Mouse (Mus musculus) stomach, postnatal 0 days (tissue): Measurements from ENCODE around the gene Cenpt. TPM values are rescaled to one million over a fixed set of nuclear protein-coding genes. Genes with fewer than 3 reads are reported as not detected.

Experiments
- ATAC-seq: fragments of 200-750 bp; cut with Nextera tagmentation; 2 replicates; pipeline ENCODE4 v1.8.0; 2017; ENCODE audit not compliant: low FRiP score, low TSS enrichment
- DNase-seq: peaks from one replicate; pipeline ENCODE4 v3.0.0-alpha.2; 2016; ENCODE audit warnings: low spot score
- H3K27ac ChIP-seq: fragments of 300-500 bp; sonication (generic); replicated peaks from 2 replicates; pipeline ENCODE4 v1.5.1; 2014; ENCODE audit warnings: mild to moderate bottlenecking, control low read depth
- H3K27me3 ChIP-seq: fragments of 300-500 bp; sonication (generic); 2 replicates; pipeline ENCODE4 v1.6.1; 2014; ENCODE audit warnings: low read length; ENCODE audit not compliant: control insufficient read depth, insufficient read depth
- H3K36me3 ChIP-seq: fragments of 300-500 bp; sonication (generic); 2 replicates; pipeline ENCODE4 v1.6.1; 2014; ENCODE audit warnings: low read length, mixed read lengths; ENCODE audit not compliant: control insufficient read depth, insufficient read depth
- H3K4me1 ChIP-seq: fragments of 300-500 bp; sonication (generic); replicated peaks from 2 replicates; pipeline ENCODE4 v1.6.1; 2014; ENCODE audit warnings: antibody characterized with exemption; ENCODE audit not compliant: control insufficient read depth, insufficient read depth
- H3K4me2 ChIP-seq: fragments of 300-500 bp; sonication (generic); replicated peaks from 2 replicates; pipeline ENCODE4 v1.6.1; 2014; ENCODE audit warnings: low read depth, mild to moderate bottlenecking, control low read depth, moderate library complexity
- H3K4me3 ChIP-seq: fragments of 300-500 bp; sonication (generic); 2 replicates; pipeline ENCODE4 v1.5.1; 2014; ENCODE audit warnings: low read depth, low read length, control low read depth
- H3K9ac ChIP-seq: fragments of 300-500 bp; sonication (generic); 2 replicates; pipeline ENCODE4 v1.6.1; 2014; ENCODE audit warnings: mild to moderate bottlenecking, low read length, control low read depth, mixed read lengths
- H3K9me3 ChIP-seq: fragments of 300-500 bp; sonication (generic); 2 replicates; pipeline ENCODE4 v1.6.1; 2016; ENCODE audit warnings: low read length; ENCODE audit not compliant: control insufficient read depth
- CTCF ChIP-seq: IDR thresholded peaks from 2 replicates; pipeline ENCODE4 v1.5.1; 2016; ENCODE audit warnings: antibody characterized with exemption, low read depth, mild to moderate bottlenecking, moderate library complexity
- EP300 ChIP-seq: optimal IDR thresholded peaks from 2 replicates; pipeline ENCODE3; 2016; ENCODE audit warnings: antibody characterized with exemption
- WGBS: fragments of 180-500 bp; shearing (Covaris S2); extraction: QIAGEN DNeasy Blood & Tissue Kit; methylation state at CpG from one replicate; pipeline ENCODE4 v1.1.7; 2014; 5-methylcytosine and 5-hydroxymethylcytosine counted together
- polyA plus RNA-seq: library from polyadenylated mRNA; unstranded; fragments of >200 nt; fragmentation: Nextera tagmentation; extraction: Ambion mirVana; gene quantifications from 2 replicates; pipeline ENCODE4 v1.2.1, GENCODE M21; 2015

Gene Cenpt
- polyA plus RNA-seq, 1 experiment from 2014 or later, result 15.1 TPM

GRCm38 (mm10) chr8:105820925-105821324 lies 32.2 kb downstream of the Cenpt start:
- Histone ChIP-seq H3K36me3 (peaks cover 3% of the 10 kb centered on the region), H3K27ac (no peak overlapping the region), H3K27me3 (no peaks in the 10 kb centered on the region), H3K9me3 (no peaks in the 10 kb centered on the region), H3K4me3 (no peak overlapping the region), H3K4me2 (no peak overlapping the region), H3K4me1 (peaks cover 4% of the 10 kb centered on the region; the same call in 1 of the 2 replicates), H3K9ac (no peak overlapping the region)
- WGBS, result 81% methylated on average over 1 of the region's 1 CpGs
- no peak for TF ChIP-seq EP300
- TF ChIP-seq CTCF, result no peak
- ATAC-seq, result peak; percentile 62; the same call in 1 of the 2 replicates
- no peak for DNase-seq

GRCm38 (mm10) chr8:105819659-105820058 lies 33.4 kb downstream of the Cenpt start:
- Histone ChIP-seq H3K27ac (no peak overlapping the region), H3K9ac (no peak overlapping the region)
- no peak for ATAC-seq

GRCm38 (mm10) chr8:105813241-105813640 lies 39.8 kb downstream of the Cenpt start:
- H3K27me3 ChIP-seq, result no peaks in the 10 kb centered on the region
- H3K4me1 ChIP-seq, result no peaks in the 10 kb centered on the region
- ATAC-seq, result no peak
- H3K27ac ChIP-seq, result no peak overlapping the region
- H3K9me3 ChIP-seq, result no peaks in the 10 kb centered on the region
- TF ChIP-seq CTCF (no peak), EP300 (no peak)
- H3K36me3 ChIP-seq, result no peaks in the 10 kb centered on the region
- H3K4me2 ChIP-seq, result no peak overlapping the region
- no peak for DNase-seq
- H3K9ac ChIP-seq, result no peak overlapping the region
- WGBS, result 95% methylated on average over 6 of the region's 6 CpGs
- H3K4me3 ChIP-seq, result no peak overlapping the region

More at GRCm38 (mm10) chr8:105819659-105820058, 33.4 kb downstream of the Cenpt start:
- TF ChIP-seq EP300 (no peak), CTCF (no peak)
- WGBS, result 88% methylated on average over 3 of the region's 3 CpGs
- DNase-seq, result no peak
- Histone ChIP-seq H3K27me3 (no peaks in the 10 kb centered on the region), H3K9me3 (no peaks in the 10 kb centered on the region), H3K4me1 (no peaks in the 10 kb centered on the region), H3K4me2 (no peak overlapping the region), H3K36me3 (peaks cover 3% of the 10 kb centered on the region), H3K4me3 (no peak overlapping the region)

- TF ChIP-seq EP300 (no peak), CTCF (no peak)
- no peaks in the 10 kb centered on the region for H3K9me3 ChIP-seq
- H3K4me3 ChIP-seq, result no peak overlapping the region
- WGBS, result 81% methylated on average over 5 of the region's 5 CpGs
- no peaks in the 10 kb centered on the region for H3K36me3 ChIP-seq
- H3K27me3 ChIP-seq, result no peaks in the 10 kb centered on the region
- DNase-seq (no peak), ATAC-seq (no peak)
- no peaks in the 10 kb centered on the region for H3K4me1 ChIP-seq
- no peak overlapping the region for H3K27ac ChIP-seq
- H3K9ac ChIP-seq, result no peak overlapping the region
- no peak overlapping the region for H3K4me2 ChIP-seq
Observed at GRCm38 (mm10) chr8:105812511-105812910, 40.6 kb downstream of the Cenpt start.

- no peak for ATAC-seq
- Histone ChIP-seq H3K27me3 (no peaks in the 10 kb centered on the region), H3K4me2 (no peak overlapping the region), H3K9ac (no peak overlapping the region), H3K4me1 (no peaks in the 10 kb centered on the region), H3K27ac (peak overlapping the region; percentile 53; the same call in 1 of the 2 replicates), H3K4me3 (no peak overlapping the region), H3K9me3 (no peaks in the 10 kb centered on the region), H3K36me3 (no peaks in the 10 kb centered on the region)
- 48% methylated on average over 3 of the region's 3 CpGs for WGBS
- DNase-seq, result no peak
- no peak for TF ChIP-seq EP300
- TF ChIP-seq CTCF, result no peak
Observed at GRCm38 (mm10) chr8:105811543-105811942, 41.5 kb downstream of the Cenpt start.

GRCm38 (mm10) chr8:105811061-105811460 lies 42.0 kb downstream of the Cenpt start:
- Histone ChIP-seq H3K4me2 (no peak overlapping the region), H3K27me3 (no peaks in the 10 kb centered on the region), H3K4me3 (no peak overlapping the region), H3K36me3 (no peaks in the 10 kb centered on the region), H3K27ac (no peak overlapping the region), H3K4me1 (no peaks in the 10 kb centered on the region), H3K9me3 (no peaks in the 10 kb centered on the region), H3K9ac (no peak overlapping the region)
- 73% methylated on average over 10 of the region's 10 CpGs for WGBS
- TF ChIP-seq EP300 (no peak), CTCF (no peak)
- DNase-seq, result no peak
- 0 out of 2 replicates have a peak, but pooled peaks have one; percentile 28 for ATAC-seq
